Mouse (Mus musculus) hematopoietic stem cell, adult 5-6 weeks (primary cell): ENCODE results near the gene Mest. TPM values are rescaled to one million over a fixed set of nuclear protein-coding genes. Genes with fewer than 3 reads are reported as not detected.

Experiments used
- ATAC-seq, 2 experiments: fragments of 125-278 bp in 1 of 2; replicated peaks in 1 of 2; 2 replicates each; pipeline ENCODE4 v1.8.0; 2016 to 2017; ENCODE audit warnings: inconsistent platforms in 2 of 2, mild to moderate bottlenecking in 2 of 2, moderate number of reproducible peaks in 2 of 2, low read depth in 1 of 2, moderate TSS enrichment in 1 of 2; ENCODE audit not compliant: low FRiP score in 2 of 2, poor library complexity in 2 of 2, severe bottlenecking in 2 of 2, insufficient read depth in 1 of 2, low TSS enrichment in 1 of 2
- total RNA-seq: library from RNA; stranded (forward); fragments of 172-1452, 232-1000 nt; gene quantifications from 2 replicates; pipeline ENCODE4 v1.2.3, GENCODE M21; 2017

Gene Mest
- total RNA-seq, 1 experiment from 2014 or later, result 0.25 TPM

DNA sequence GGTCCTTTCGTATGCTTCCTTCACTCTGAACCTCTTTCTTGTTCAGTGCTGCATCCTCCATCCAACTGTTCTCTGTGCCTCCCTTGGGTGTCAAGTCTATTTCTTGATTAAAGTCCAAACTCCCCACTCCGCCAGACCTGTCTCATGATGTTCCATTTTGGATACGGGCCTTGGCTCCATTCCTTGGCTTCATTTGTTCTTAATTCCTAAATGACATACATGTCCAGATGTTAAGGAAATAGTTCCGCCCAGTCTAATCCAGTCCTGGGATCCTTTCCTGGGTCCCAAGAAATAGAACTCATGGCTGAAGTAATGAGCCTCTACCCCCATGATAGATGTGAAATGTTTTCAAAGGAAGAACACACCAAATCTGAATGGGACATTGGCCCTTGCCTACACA is 25.3 kb upstream of the Mest start:
- no peak for ATAC-seq

DNA sequence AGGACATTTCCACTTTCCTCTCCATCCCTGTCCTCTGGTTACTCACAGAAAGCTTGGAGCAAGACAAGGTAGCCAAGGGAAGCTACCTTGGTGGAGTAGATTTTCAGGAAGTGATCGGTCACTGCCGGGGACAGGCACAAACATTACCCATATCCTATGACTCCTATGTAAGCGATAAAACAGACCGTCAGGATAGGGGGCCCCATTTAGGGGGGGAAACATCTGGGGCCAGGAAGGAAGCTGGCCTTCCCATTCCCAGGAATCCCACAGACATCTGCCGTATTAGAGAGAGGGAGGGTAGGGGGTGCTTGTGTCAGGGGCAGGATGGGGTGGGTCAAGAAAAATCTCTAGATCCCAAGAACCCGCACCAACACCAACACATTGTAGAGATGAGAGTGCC is 23.2 kb upstream of the Mest start:
- ATAC-seq, result no peak

DNA sequence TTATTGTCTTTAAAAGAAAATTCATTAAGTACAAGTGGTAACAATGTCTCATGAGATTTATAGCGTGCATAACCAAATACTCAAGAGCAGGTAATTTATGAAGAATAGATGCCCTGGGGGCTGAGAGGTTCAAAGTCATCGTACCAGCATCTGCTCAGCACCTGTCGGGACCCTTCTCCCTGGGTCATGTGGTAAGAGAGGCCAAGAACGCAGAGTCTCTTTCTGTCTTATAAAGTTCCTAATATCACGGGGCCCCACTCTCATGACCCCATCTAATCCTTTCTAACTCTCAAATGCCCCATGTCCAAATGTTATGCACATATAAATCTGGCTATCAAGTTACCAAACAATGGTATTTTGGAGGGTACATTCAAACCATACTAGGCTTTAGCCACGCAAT is 20.5 kb upstream of the Mest start:
- ATAC-seq, result no peak

DNA sequence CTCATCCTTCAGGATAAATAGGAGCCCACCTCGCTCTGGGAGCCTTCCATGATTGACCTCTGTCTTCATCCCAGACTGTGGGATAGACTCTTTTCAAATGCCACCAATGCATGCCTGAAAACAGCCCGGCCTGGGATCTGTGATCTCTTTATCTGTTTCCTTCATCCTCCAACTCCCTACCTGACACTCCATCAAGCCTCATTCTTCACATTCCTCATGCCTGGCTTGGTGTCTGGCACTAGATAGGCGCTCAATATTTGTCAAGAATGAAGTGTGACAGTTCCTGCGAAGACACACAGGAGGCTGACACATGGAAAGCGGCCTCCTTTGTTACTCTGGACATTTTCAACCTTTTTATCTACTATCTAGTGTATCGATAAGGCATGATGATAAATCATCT is 19.9 kb upstream of the Mest start:
- no peak for ATAC-seq

GRCm38 (mm10) chr6:30703977-30704602 is 19.3 kb upstream of the Mest start:
- ATAC-seq, result no peak

- ATAC-seq, result no peak
These were observed 14.2 kb upstream of the Mest start for GRCm38 (mm10) chr6:30709115-30709514.

DNA sequence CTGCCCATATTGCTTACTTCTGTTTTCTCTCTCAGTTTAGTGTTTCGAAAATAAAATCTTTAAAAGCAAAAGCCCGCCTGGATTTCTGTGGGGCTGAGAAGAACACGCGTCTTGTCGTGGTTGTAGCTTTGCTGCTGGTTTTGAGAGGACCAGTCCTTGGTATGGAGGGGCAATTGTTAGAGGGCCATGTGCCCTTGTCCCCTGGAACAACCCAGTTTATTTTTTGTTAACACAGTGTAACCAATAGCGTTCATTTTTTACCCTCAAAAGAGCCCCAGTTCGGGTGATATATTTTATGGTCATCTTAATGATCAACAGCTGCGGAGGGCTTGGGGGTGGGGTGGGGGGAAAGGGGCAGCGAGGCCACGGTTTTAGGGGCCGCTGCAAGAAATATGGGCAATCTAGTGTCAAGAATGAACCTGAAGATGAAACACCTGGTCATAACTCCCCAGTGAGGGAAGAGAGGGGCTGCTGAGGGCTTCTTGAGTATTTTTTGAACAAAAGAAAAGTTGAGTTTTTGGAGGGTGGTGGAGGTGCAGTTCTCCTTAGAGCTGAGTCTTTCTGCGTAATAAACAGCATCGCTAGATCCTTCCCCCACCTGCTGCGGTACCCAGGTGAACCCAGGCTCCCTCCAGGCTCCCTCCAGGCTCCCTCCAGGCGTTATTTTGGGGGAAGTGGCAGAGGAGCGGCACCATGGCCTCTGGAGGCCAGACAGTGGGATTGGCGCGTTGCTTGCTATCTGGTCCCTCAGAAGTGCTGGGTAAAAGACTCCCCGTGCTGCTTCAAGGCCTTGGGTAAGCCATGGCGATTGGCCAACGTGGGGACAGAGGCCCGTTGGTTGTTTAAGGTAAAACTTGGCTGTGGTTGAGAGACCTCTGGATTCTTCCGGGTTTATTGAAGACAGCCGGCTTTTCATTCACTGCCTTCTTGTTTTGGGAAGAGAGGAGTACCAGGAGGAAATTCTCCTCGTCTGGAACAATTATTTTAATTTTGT is 12.7 kb upstream of the Mest start:
- no peak for ATAC-seq

DNA sequence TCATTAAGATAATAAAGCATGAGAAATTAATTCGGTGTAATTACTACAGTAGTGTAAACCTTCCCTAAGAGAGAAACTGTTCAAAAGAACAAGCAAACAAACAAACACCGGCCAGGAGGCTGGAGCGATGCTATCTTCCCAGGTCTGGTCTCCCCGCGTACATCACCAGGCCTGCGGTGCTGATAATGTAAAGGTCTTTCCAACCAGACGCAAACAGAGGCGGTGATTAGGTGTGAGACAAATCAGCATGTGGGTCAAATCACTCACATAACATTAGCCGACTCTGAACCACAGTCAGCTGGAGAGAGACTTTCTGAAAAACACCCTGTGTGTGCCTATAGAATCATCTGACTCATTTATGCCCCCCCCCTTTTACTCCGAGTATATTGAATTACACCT is 12.0 kb upstream of the Mest start:
- no peak for ATAC-seq

- no peak for ATAC-seq
These were observed 10.9 kb upstream of the Mest start for GRCm38 (mm10) chr6:30712484-30712883.

DNA sequence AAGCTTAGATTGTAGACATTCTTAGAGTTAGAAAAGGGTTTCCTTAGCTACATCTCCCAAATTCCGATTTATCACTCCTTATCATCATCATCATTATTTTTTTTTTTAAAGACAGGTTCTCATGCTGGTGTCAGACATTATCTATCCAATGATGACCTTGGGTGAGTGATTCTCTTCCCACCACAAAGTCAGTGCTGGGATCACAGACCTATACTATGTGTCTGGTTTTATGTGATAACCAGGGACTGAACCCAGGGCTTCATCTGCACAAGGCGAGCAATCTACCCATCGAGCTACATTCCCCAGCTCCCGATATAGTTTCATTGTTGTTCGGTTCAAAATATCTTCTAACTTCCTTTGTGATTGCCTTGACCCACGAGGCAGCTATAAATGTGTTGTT is 9.9 kb upstream of the Mest start:
- no peak for ATAC-seq

DNA sequence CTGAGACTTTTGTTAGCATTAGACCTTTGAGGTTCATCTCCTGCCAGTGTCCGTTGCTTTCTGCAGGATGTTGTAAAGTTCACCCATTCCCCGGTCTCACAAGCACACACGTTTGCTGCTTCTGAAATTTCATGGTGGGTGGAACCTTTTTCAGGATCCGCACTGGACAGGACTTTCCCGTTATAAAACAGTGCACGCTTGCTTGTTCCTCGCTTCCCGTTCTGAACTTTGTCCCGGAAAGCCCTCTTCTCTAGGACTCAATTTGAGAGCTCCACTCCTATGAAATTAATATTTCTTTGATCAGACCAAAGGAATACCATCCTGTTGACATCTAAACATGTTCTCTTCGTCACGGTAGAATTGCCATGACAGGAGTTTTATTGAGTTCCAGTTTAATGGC is 9.5 kb upstream of the Mest start:
- no peak for ATAC-seq

DNA sequence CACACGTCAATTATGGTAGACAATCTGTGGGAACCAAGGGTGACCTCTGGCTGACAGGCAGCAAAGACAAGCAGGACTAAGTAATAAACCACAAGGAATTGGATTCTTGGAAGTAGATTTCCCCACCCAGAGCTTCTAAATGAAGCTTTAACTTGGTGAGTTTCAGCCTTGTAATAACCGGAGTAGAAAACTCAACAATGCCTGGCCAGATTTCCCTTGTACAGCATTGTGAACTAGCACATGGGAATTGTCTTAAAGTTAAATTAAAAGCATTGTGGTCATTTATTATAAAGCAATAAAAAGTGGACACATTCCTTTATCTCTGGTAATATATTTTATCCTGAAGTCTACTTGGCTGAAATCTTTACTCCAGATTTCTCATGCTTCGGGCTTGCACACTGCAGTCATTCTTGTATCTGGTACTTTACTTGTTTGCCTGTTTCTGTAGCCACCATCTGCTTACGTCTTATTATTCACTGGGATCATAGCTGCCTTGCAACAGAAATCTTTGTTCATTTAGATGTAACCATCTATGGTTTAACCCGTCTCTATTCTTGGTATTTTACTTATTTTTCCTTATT is 8.4 kb upstream of the Mest start:
- ATAC-seq, result no peak

DNA sequence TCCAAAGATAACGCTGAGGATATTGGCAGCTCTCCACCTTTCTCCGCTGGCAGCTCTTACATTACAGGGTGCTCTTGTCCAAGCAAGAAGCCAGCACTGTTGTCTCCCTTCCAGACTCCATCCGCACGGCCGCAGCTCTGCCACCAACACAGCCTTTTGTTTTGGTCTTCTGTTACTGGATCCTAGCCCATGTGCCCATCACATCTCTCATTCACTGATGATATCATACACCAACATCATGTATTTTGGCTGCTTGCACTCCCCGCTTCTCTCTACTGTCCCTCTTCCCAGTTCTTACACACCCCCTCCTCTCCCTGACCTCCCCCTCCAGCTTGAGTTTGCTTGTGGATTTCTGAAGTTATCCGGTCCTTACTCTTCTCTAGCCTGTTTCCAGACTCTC is 6.6 kb upstream of the Mest start:
- no peak for ATAC-seq

GRCm38 (mm10) chr6:30722385-30723164 is 772 bp upstream of the Mest start:
- ATAC-seq, result no peak

GRCm38 (mm10) chr6:30730301-30730971 is 7.1 kb downstream of the Mest start:
- no peak for ATAC-seq

- no peak for ATAC-seq
These were observed 9.3 kb downstream of the Mest start for GRCm38 (mm10) chr6:30732571-30733130.

DNA sequence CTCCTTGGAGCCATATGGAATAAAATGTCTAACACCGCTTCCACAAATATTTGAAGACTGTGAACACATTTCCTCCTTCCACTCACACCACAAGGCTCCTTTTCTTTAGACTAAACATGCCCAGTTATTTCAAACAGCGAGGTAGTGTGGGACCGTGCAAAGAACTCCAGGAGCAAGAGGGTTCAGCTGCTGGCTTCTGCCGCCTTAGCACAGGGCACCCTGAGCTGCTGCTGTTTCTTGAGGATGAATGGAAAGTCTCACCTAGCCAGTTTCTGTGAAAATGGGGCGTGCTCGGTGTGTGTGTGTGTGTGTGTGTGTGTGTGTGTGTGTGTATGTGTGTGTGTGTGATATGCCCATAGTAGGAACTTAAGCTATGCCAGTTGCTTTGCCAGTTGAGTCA is 11.1 kb downstream of the Mest start:
- no peak for ATAC-seq
